Mouse (Mus musculus) cortical plate, adult 2 months (tissue): ENCODE data around the gene Zfp367. TPM values are rescaled to one million over a fixed set of nuclear protein-coding genes. Genes with fewer than 3 reads are reported as not detected.

Source experiments
- H3K27ac ChIP-seq: fragments of 200-500 bp; 2 replicates; pipeline ENCODE4 v1.5.1; 2012; ENCODE audit warnings: low read length, control low read depth, inconsistent platforms; ENCODE audit not compliant: insufficient read depth
- H3K4me1 ChIP-seq: fragments of 200-500 bp; 2 replicates; pipeline ENCODE4 v1.6.1; 2011; ENCODE audit warnings: low read length; ENCODE audit not compliant: control insufficient read depth, insufficient read depth
- H3K4me3 ChIP-seq: fragments of 200-500 bp; 2 replicates; pipeline ENCODE4 v1.5.1; 2011; ENCODE audit warnings: mild to moderate bottlenecking, low read length, control low read depth; ENCODE audit not compliant: insufficient read depth
- CTCF ChIP-seq: fragments of 200-500 bp; IDR thresholded peaks from 2 replicates; pipeline ENCODE4 v1.5.1; 2011; ENCODE audit warnings: mild to moderate bottlenecking, control low read depth, low read length; ENCODE audit not compliant: insufficient read depth; ENCODE audit errors: extremely low read depth
- POLR2A ChIP-seq: fragments of 200-500 bp; IDR thresholded peaks from 2 replicates; pipeline ENCODE4 v1.6.1; 2011; ENCODE audit warnings: mild to moderate bottlenecking, low read length, control low read depth; ENCODE audit not compliant: insufficient read depth; ENCODE audit errors: extremely low read depth
- polyA plus RNA-seq: library from polyadenylated mRNA; depleted of rRNA; stranded (reverse); fragments of >200 nt; gene quantifications from 2 replicates; pipeline ENCODE4 v1.2.3, GENCODE M21; 2012

Gene Zfp367
- polyA plus RNA-seq, 1 experiment: 31.9 TPM

DNA sequence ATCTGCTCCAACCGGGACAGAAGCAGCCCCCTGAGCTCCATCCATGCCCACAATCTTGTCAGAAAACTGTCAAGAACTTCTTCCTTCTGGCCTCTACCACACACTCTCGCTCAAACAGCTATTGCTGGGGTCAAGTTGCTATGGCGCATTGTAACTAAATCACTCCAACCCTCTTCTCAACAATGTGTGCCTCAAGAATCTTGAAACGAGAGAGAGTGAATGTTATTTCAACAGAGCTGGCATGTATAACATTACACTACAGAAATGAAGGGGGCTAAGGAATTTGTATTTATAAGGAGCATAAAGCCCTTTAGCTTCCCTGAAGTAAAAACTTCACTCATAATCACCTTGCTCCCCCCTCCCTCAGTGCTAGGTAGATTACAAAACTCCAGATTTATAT lies 26.7 kb downstream of the Zfp367 start:
- no peak overlapping the region for H3K27ac ChIP-seq
- TF ChIP-seq POLR2A: no peak
- no peaks in the 10 kb centered on the region for H3K4me1 ChIP-seq
- no peak overlapping the region for H3K4me3 ChIP-seq

- TF ChIP-seq POLR2A (no peak), CTCF (no peak)
- no peak overlapping the region for H3K4me3 ChIP-seq
- no peaks in the 10 kb centered on the region for H3K4me1 ChIP-seq
- H3K27ac ChIP-seq: no peak overlapping the region
These were observed 28.1 kb downstream of the Zfp367 start for GRCm38 (mm10) chr13:64124886-64125285.

GRCm38 (mm10) chr13:64123491-64124188 lies 29.4 kb downstream of the Zfp367 start:
- Histone ChIP-seq H3K27ac (no peak overlapping the region), H3K4me3 (no peak overlapping the region), H3K4me1 (no peaks in the 10 kb centered on the region)
- TF ChIP-seq POLR2A (no peak), CTCF (no peak)

DNA sequence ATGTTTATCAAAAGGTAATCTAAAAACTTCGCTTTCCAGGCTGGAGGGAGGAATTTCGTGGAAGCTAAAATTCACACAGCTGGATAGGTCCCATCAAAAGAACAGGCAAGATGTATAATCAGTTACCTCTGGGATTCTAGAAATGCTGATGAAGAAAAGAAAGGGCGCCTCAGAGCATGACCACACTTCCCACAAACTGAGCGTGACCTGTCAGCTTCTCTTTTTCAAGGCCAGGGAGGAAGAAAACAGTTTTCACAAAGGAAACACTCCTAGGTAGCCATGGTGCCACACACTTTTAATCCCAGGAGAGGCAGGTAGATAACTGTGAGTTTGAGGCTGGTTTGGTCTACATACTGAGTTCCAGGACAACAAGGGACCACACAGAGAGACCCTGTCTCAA lies 32.2 kb downstream of the Zfp367 start:
- H3K27ac ChIP-seq: no peak overlapping the region
- H3K4me3 ChIP-seq: no peak overlapping the region
- H3K4me1 ChIP-seq: no peaks in the 10 kb centered on the region
- TF ChIP-seq CTCF: no peak

DNA sequence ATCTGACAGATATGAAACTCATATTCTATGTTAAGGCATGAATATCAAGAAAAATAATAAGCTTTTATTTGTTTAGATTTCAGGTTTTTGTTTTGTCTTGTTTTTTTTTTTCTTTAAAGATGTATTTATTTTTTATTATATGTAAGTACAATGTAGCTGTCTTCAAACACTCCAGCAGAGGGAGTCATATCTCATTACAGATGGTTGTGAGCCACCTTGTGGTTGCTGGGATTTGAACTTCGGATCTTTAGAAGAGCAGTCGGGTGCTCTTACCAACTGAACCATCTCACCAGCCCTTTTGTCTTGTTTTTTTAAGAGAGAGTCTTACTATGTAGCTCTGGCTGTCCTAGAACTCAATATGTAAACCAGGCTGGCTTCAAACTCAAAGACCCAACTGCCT lies 35.6 kb downstream of the Zfp367 start:
- Histone ChIP-seq H3K4me1 (no peaks in the 10 kb centered on the region), H3K4me3 (no peak overlapping the region), H3K27ac (no peak overlapping the region)
- TF ChIP-seq POLR2A (no peak), CTCF (no peak)

DNA sequence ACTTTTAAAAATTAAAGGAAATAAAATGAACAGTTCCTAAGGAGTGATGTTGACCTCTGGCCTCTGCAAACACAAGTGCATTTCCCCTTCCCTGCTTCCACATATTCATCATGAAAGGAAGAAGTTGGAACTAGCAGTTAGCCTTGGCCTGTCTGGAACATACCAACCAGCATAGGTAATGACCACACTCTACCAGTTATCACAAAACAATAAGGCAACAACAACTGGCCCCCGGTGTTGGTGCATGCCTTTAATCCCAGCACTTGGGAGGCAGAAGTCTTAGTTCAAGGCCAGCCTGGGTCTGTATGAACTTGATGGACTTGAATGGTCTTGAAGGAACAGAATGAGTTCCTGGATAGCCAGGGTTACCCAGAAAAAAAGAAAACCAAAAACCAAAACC lies 42.6 kb downstream of the Zfp367 start:
- Histone ChIP-seq H3K27ac (no peak overlapping the region), H3K4me1 (no peaks in the 10 kb centered on the region), H3K4me3 (no peak overlapping the region)
- TF ChIP-seq POLR2A (no peak), CTCF (no peak)

DNA sequence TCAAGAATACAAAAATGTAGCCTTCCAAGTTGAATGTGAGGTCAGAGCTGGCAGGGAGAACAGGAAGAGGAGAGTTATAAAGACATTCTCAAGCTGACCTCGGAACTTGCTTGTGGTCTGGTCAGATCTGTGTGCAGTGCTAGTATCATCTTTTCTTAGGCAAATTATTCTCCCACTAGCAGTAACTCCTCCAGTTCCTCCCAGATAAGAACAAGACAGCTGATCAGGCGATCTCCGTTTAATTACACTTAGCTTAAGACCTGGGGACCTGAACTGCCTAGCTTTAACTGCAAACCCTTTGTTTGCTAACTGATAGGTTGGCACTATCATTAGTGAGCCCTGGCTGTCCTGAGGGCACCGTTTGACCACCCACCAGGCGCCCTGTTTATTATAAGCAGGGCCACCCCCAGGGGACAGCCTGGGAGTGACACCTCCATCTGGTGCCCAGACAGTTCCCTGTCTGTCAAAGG lies 44.6 kb downstream of the Zfp367 start:
- H3K27ac ChIP-seq: no peak overlapping the region
- TF ChIP-seq CTCF (no peak), POLR2A (no peak)
- no peak overlapping the region for H3K4me3 ChIP-seq
- H3K4me1 ChIP-seq: no peaks in the 10 kb centered on the region

GRCm38 (mm10) chr13:64107535-64107934 lies 45.5 kb downstream of the Zfp367 start:
- H3K4me3 ChIP-seq: no peak overlapping the region
- TF ChIP-seq POLR2A: no peak
- TF ChIP-seq CTCF: no peak
- no peak overlapping the region for H3K27ac ChIP-seq
- no peaks in the 10 kb centered on the region for H3K4me1 ChIP-seq

- no peak for TF ChIP-seq CTCF
- no peak for TF ChIP-seq POLR2A
- H3K27ac ChIP-seq: no peak overlapping the region
- H3K4me1 ChIP-seq: no peaks in the 10 kb centered on the region
- H3K4me3 ChIP-seq: no peak overlapping the region
These were observed 45.9 kb downstream of the Zfp367 start for GRCm38 (mm10) chr13:64107105-64107504.

DNA sequence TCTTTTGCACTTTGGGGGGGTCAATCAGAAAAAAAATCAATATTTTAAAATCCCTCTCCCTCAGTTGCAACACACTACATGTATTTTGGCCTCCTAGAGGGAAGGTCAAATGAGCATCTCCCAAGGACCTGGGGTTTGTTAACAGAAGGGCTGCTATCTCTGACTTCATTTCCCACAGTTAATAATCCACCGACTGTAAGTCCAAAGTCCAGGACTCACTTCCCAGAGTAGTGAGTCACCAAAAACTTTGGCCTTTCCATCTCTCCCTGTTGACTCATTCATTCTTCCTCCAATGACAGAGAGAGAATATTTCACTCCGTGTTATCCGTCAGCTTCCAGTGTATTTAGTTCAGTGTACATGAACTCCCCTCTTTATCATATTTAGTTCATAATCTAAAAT lies 47.3 kb downstream of the Zfp367 start:
- TF ChIP-seq POLR2A (no peak), CTCF (no peak)
- no peak overlapping the region for H3K27ac ChIP-seq
- no peaks in the 10 kb centered on the region for H3K4me1 ChIP-seq
- no peak overlapping the region for H3K4me3 ChIP-seq
